Mouse (Mus musculus): ENCODE results near the gene Itga9.
A peak's percentile ranks its signal among the peaks of the same experiment; 100 is the strongest.

The Itga9 gene

DNA sequence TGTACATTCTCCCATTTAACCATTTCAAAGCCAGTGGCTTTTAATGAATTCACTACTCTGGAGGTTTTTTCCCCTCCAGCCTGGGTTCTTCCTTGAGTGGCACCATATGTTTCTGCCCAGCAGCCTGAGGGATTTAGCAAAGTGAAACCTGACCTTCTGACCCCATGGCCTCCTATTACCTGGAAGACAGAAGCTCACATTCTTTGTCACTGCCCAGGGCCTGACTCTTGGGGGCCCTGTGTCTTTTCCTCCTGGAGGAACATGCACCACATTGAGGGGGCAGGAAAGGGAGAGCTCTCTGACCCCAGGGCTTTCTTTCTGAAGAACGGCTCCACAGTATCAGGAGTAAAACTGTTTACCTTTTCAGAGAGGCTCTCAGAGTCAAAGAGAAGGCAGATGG is 46.9 kb downstream of the Itga9 start:
- DNase-seq, result no peak

- DNase-seq, result peak; percentile 53 to 58
Observed at GRCm38 (mm10) chr9:118654969-118655368, 48.5 kb downstream of the Itga9 start.

GRCm38 (mm10) chr9:118655726-118656125 is 49.2 kb downstream of the Itga9 start:
- no peak for DNase-seq

- no peak for DNase-seq
Observed at GRCm38 (mm10) chr9:118658159-118658558, 51.7 kb downstream of the Itga9 start.

- no peak for DNase-seq
Observed at GRCm38 (mm10) chr9:118659809-118660208, 53.3 kb downstream of the Itga9 start.

DNA sequence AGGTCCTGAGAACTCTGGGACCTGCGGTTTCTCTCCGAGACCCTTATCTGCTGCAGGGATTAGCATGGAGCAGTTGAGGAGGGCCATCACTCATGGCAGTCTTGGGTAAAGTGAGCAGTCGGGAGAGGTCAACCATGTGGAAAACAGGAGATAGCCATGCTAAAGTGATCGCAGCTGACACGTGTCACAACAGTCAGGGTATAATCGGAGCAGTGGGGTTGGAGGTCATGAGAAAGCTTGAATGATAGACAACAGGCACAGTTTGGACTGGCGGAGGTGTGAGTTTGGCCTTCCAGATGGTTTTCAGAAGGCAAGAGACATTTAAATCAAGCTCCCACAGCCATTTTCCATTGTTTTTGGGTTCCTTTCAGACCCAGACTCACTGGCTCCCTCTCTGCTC is 53.8 kb downstream of the Itga9 start:
- no peak for DNase-seq

DNA sequence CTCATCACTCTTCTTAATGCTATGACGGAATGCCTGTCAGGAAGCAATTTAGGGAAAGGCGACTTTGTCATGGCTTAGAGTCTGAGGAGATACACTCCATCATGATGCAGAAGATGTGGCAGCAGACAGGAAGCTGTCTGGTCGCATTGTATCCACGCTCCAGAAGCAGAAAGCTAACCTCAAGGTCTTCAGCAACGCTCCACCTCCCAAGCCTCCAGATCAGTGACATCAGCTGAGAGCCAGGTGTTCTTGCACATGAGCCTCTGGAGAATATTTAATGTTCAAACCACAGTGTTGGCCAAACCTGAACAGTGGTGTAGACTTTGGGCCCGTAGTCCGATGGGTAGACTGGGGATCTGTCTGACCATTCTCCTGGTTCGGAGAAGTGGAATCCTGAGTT is 55.5 kb downstream of the Itga9 start:
- DNase-seq, result no peak

DNA sequence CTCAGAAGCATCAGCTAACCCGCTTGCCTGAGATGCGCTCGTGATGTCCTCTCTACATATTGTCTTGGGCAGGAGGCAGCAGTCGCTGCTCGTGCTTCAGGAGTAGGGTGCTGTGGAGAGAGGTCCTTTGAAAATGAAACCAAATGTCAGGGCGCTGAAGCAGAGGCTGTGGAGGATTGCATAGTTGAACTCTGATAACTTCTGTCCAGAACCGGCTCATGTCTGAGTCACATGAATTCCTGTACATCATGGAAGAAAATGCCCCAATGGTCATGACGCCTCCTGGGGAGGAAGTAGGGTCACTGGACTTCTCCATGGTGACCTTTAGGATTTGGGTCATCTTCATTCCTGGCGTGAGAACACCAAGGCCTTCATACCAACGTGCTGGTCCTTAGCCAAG is 56.0 kb downstream of the Itga9 start:
- peak; percentile 22 to 47 for DNase-seq

- no peak for DNase-seq
Observed at GRCm38 (mm10) chr9:118663938-118664337, 57.4 kb downstream of the Itga9 start.

DNA sequence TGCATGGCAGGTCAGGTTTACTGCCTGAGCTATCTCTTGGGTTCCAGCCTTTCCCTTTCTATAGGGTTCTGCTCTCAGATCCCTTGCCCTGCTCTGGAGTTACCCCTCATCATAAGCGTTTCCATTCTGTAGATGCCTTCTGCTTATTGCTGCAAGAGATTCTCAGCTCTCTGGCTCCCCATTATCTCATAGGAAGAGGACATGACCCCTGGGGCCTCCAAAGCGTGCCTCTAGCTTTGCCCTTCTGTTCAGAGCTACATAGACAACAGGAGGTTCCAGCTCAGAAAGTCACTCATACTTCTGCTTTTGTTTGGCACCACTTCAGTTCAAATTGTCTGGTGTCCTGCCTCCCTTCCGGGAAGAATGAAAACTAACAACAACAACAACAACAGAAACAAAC is 59.6 kb downstream of the Itga9 start:
- no peak for DNase-seq

GRCm38 (mm10) chr9:118669696-118670095 is 63.2 kb downstream of the Itga9 start:
- no peak for DNase-seq

DNA sequence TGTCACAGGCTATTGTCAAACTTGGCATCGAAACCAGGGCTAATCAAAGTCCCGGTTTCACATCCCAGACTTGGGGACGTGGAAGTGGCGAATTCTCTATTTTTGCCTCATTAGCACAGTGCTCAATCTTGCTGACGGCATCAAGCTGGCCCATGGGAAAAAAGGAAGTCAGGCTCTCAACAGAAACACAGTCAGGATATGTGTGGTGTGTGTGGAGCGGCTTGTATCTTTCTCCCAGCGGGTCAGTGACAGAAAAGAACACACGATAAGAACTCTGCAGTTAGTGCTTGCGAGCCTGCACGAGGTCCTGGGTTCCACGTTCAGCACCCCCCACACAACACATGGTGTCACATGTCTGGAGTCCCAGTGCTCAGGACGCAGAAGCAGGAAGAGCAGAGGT is 67.8 kb downstream of the Itga9 start:
- DNase-seq, result peak; percentile 23 to 30

DNA sequence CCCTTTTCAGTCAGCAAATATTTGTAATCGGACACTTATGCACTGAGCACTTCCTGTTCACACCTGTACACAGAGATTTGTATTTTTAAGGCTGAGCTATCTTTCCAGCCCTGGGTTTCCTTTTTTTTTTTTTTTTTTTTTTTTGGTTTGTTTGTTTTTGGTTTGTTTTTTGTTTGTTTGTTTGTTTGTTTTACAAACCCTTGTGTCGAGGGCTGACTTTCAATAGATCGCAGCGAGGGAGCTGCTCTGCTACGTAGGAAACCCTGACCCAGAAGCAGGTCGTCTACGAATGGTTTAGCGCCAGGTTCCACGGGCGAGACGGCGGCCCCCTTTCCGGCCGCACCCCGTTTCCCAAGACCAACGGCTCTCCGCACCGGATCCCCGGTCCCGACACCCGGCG is 68.3 kb downstream of the Itga9 start:
- peak in 1 of 2 experiments; percentile 41 for DNase-seq

DNA sequence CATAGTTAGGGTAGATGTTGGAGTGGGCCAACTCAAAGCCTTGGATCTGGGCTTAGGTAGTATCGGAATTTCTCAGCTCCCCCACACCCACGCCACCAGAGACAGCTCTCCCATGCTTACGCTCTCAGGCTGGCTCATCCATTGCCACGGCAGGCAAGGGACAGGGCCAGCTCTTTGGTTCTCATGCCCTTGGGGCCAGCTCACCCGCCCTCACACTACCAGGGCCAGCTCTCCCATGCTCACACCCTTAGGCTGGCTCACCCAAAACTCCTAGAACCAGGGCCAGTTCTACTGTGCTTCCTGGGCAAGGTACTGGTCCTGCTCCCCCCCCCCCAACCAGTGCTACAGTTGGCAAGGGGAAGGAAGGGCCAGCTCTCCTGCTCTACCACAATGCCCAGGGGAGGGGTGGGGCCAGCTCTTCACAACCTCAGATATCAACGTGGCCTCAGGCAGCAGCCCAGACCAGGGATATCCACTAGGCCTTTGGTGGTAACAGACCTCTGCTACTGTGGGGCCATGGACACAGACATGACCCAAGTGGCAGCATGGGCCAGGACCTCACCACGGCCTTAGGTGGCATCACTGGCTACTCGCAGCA is 69.2 kb downstream of the Itga9 start:
- DNase-seq, result no peak

- no peak for DNase-seq
Observed at GRCm38 (mm10) chr9:118676692-118677091, 70.2 kb downstream of the Itga9 start.

DNA sequence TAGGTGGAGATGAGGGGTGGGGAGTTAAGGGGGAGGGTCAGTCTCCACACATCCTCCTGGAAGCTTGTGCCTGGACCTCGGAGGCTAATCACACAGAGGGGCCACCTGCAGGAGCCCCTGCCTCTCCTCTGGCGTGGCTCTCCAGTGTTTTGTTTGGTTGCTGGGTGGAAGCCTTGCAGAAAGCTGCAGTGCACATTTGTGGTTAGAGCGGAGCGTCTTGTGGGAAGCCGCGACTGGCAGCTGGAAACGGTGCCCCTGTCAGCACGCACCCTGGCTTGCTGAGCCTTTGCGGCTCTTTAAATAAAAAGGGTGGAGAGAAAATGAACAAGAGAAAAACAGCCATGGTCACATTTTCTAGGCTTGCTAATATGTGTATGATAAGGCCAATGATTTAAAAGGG is 70.9 kb downstream of the Itga9 start:
- no peak for DNase-seq

DNA sequence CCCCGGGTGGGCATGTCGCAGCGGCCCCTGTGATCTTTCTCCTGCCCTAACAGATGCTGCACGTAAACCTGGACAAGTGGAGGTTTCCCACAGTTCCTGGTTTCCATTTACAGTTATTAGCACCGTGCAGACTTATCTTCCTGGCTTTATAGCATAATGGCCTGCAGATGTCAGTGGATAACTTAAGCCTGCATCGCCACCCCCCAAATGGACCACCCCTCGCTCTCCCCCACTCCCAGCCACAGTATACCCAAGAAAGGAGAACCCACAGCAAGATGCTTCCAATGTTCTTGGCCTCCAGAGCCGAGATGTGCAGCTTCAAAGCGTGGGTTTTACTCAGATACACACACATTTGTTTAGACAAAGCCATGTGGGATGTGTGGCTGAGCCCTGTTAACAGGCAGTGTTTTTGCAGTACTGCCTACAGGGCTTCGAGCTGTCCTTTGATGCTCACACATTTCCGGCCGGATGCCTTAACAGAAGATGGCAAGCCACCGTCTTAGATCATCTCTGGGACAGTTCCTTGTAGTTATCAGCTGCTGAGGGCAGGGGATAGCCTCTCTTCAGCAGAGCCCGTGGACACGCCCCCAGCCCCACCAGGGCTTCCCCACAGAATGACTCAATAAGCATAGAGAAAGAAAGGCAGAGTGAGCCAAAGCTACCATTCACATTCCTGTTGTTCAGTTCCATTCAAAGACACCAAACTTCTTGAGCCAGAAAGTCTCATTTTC is 71.7 kb downstream of the Itga9 start:
- DNase-seq, result no peak

DNA sequence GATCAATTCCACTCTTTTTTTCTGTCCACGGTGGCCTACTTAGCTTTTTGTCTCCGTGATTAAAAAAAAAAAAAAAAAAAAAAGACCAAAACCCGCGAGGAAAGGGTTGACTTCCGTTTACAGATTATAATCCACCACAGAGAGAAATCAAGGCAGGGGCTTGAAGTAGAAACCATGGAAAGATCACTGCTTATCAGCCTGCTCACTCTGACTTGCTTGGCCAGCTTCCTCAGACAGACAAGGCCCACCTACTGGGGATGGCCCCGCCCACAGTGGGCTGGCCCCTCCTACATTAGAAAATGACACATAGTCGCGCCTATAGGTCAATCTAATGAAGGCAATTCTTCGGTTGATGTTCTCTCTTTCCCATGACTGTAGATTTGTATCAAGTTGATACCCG is 72.3 kb downstream of the Itga9 start:
- DNase-seq, result no peak

DNA sequence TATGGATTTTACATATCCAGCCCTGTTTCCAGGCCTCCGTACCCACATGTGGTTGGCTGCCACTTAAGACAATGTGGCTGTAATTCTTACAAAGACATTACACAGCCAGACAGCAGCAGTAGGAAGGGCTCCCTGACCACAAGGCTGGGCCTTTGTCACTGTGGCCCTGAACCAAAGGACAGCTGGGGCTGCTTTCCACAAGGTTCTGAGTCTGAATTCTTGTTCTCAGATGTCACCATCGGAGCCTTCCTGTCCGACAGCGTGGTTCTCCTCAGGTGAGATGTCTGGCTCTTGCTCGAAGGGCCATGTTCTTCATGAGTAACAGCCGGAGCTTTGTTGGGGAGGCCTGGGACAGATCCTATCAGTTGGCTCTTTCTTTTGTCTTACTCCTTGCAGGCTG is 75.0 kb downstream of the Itga9 start:
- no peak for DNase-seq

DNA sequence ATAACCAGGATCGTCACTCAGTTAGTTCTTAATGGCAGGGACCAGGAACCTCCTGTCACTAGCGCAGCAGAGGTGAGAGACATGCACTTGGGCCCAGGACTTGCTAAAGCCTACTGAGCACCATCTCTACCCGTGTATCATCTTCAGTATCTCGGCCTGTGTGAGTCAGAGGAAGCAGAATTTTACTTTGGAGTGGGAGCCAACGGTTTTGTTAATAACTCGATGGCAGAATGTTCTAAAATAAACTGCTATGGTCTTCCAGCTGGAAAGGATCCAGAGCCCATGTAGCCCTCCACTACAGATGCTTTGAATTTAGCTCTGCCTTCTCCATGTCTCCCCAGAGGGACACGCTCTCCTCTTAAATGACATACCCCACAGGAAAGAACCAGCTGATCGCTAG is 75.7 kb downstream of the Itga9 start:
- no peak for DNase-seq

DNA sequence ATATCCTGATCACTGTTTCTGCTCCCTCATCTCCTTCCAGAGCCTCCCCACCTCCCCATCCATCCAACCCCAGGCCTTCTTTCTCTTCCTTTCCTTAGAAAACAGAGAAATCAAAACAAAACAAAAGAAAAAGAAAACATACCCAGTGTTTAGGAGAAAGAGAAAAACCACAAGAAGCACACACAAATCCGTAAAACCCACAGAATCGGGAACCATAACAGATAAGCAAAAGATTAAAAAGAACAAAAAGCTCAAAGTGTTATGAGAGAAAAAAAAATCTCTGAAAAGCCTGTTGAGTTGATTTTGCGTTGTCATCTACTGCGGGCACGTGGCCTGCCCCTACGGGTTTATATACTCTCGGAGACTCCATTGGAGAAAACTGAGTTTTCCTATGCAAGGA is 77.0 kb downstream of the Itga9 start:
- DNase-seq, result no peak

GRCm38 (mm10) chr9:118684343-118684742 is 77.9 kb downstream of the Itga9 start:
- DNase-seq, result peak in 1 of 2 experiments; percentile 32

GRCm38 (mm10) chr9:118686166-118686961 is 79.9 kb downstream of the Itga9 start:
- DNase-seq, result no peak

GRCm38 (mm10) chr9:118688248-118688647 is 81.8 kb downstream of the Itga9 start:
- DNase-seq, result no peak
